Mouse (Mus musculus) hindbrain, postnatal 0 days (tissue): ENCODE results near the gene Nf1. TPM values are rescaled to one million over a fixed set of nuclear protein-coding genes. Genes with fewer than 3 reads are reported as not detected.

ENCODE experiments used
- ATAC-seq: fragments of 200-750 bp; cut with Nextera tagmentation; 2 replicates; pipeline ENCODE4 v1.8.0; 2017; ENCODE audit warnings: mild to moderate bottlenecking, moderate TSS enrichment, moderate library complexity
- DNase-seq: peaks from one replicate; pipeline ENCODE4 v3.0.0-alpha.2; 2015; ENCODE audit warnings: low spot score
- H3K27ac ChIP-seq: fragments of 300-500 bp; sonication (generic); 2 replicates; pipeline ENCODE4 v1.5.1; 2014; ENCODE audit warnings: mild to moderate bottlenecking
- H3K27me3 ChIP-seq: fragments of 300-500 bp; sonication (generic); 2 replicates; pipeline ENCODE4 v1.6.1; 2014; ENCODE audit warnings: low read length, mixed read lengths; ENCODE audit not compliant: insufficient read depth
- H3K36me3 ChIP-seq: fragments of 300-500 bp; sonication (generic); 2 replicates; pipeline ENCODE4 v1.6.1; 2014; ENCODE audit warnings: low read length, mixed read lengths; ENCODE audit not compliant: insufficient read depth
- H3K4me1 ChIP-seq: fragments of 300-500 bp; sonication (generic); 2 replicates; pipeline ENCODE4 v1.6.1; 2014; ENCODE audit warnings: antibody characterized with exemption, low read length, mixed read lengths; ENCODE audit not compliant: insufficient read depth
- H3K4me2 ChIP-seq: fragments of 300-500 bp; sonication (generic); 2 replicates; pipeline ENCODE4 v1.6.1; 2014; ENCODE audit warnings: low read depth, mild to moderate bottlenecking, low read length, moderate library complexity, mixed read lengths
- H3K4me3 ChIP-seq: fragments of 300-500 bp; sonication (generic); 2 replicates; pipeline ENCODE4 v1.5.1; 2014; ENCODE audit warnings: low read length
- H3K9ac ChIP-seq: fragments of 300-500 bp; sonication (generic); replicated peaks from 2 replicates; pipeline ENCODE4 v1.6.1; 2014; ENCODE audit warnings: mild to moderate bottlenecking, low read length, moderate library complexity, mixed read lengths
- H3K9me3 ChIP-seq: fragments of 300-500 bp; sonication (generic); 2 replicates; pipeline ENCODE4 v1.6.1; 2016; ENCODE audit warnings: low read length, mixed read lengths
- CTCF ChIP-seq: IDR thresholded peaks from 2 replicates; pipeline ENCODE4 v1.5.1; 2016; ENCODE audit warnings: antibody characterized with exemption, control low read depth, low read depth
- WGBS: fragments of 180-500 bp; shearing (Covaris S2); extraction: QIAGEN DNeasy Blood & Tissue Kit; methylation state at CpG from one replicate; pipeline ENCODE4 v1.1.7; 2014; 5-methylcytosine and 5-hydroxymethylcytosine counted together
- polyA plus RNA-seq: library from polyadenylated mRNA; unstranded; fragments of >200 nt; fragmentation: Nextera tagmentation; extraction: Ambion mirVana; gene quantifications from 2 replicates; pipeline ENCODE4 v1.2.1, GENCODE M21; 2015
- total RNA-seq: library from RNA; depleted of rRNA; stranded (reverse); fragments of >200 nt; gene quantifications from 2 replicates; pipeline ENCODE4 v1.2.3, GENCODE M21; 2014; rRNA removed

The Nf1 gene
- total and polyA plus RNA-seq, 2 experiments from 2014 or later, result 8.7 to 68.4 TPM

- no peak overlapping the region for H3K9ac ChIP-seq
- no peaks in the 10 kb centered on the region for H3K9me3 ChIP-seq
- H3K4me1 ChIP-seq, result no peaks in the 10 kb centered on the region
- H3K36me3 ChIP-seq, result peaks cover 7% of the 10 kb centered on the region; the same call in 1 of the 2 replicates
- TF ChIP-seq CTCF, result peak; percentile 50
- no peak overlapping the region for H3K4me3 ChIP-seq
- no peak for DNase-seq
- H3K27me3 ChIP-seq, result no peaks in the 10 kb centered on the region
- WGBS, result 70% methylated on average over 3 of the region's 3 CpGs
- ATAC-seq, result no peak
- H3K27ac ChIP-seq, result no peak overlapping the region
- no peak overlapping the region for H3K4me2 ChIP-seq
These were observed 289.2 kb downstream of the Nf1 start for GRCm38 (mm10) chr11:79628716-79629115.

GRCm38 (mm10) chr11:79629752-79630374, 290.4 kb downstream of the Nf1 start:
- Histone ChIP-seq H3K4me3 (no peak overlapping the region), H3K9me3 (no peaks in the 10 kb centered on the region), H3K4me1 (no peaks in the 10 kb centered on the region), H3K4me2 (no peak overlapping the region), H3K27me3 (no peaks in the 10 kb centered on the region), H3K27ac (no peak overlapping the region), H3K9ac (no peak overlapping the region), H3K36me3 (peaks cover 7% of the 10 kb centered on the region; the same call in 1 of the 2 replicates)
- no peak for TF ChIP-seq CTCF
- ATAC-seq, result no peak
- DNase-seq, result no peak
- 80% methylated on average over 7 of the region's 7 CpGs for WGBS

DNA sequence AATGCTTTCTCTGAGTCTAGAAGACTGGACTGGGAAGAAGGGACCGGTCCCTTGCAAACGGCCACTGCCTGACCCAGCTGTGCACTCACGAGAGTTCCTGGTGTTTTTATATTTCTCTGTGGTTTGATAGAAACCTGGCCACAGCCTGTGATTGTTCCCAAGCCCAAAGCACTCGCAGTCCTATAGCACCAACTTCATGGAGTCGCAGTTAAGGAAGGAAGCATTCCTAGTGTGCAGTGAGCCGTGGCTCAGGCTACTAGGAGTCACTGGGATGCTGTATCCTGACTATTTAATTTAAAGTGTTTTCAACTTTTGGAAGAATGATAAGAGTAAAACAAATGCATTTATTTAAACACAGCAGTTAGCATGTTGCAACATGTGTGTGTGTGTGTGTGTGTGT, 291.0 kb downstream of the Nf1 start:
- Histone ChIP-seq H3K27ac (no peak overlapping the region), H3K4me2 (no peak overlapping the region), H3K36me3 (peaks cover 7% of the 10 kb centered on the region; the same call in 1 of the 2 replicates), H3K9me3 (no peaks in the 10 kb centered on the region), H3K27me3 (no peaks in the 10 kb centered on the region), H3K4me3 (no peak overlapping the region), H3K4me1 (no peaks in the 10 kb centered on the region), H3K9ac (no peak overlapping the region)
- DNase-seq (no peak), ATAC-seq (no peak)
- no peak for TF ChIP-seq CTCF
- WGBS, result 40% methylated on average over 6 of the region's 6 CpGs

Other genes starting within 250 kb of the Nf1 start
- gene Ksr1, start 193.3 kb upstream of the Nf1 start, total RNA-seq, result 48.0 and 51.3 TPM in 2 replicates
- 1.9 and 2.5 TPM in 2 replicates for gene Ksr1, start 193.3 kb upstream of the Nf1 start, polyA plus RNA-seq
- gene Wsb1, start 85.0 kb upstream of the Nf1 start, total RNA-seq, result 202 and 216 TPM in 2 replicates
- 202 and 245 TPM in 2 replicates for gene Wsb1, start 85.0 kb upstream of the Nf1 start, polyA plus RNA-seq
- not detected in 2 replicates for gene Gm9964, start 42.8 kb upstream of the Nf1 start, total RNA-seq
- not detected in 2 replicates for gene Gm9964, start 42.8 kb upstream of the Nf1 start, polyA plus RNA-seq
- gene Omg, start 164.4 kb downstream of the Nf1 start, total RNA-seq, result 21.0 and 27.7 TPM in 2 replicates
- 33.2 and 34.8 TPM in 2 replicates for gene Omg, start 164.4 kb downstream of the Nf1 start, polyA plus RNA-seq
- not detected in 2 replicates for gene Evi2b, start 184.1 kb downstream of the Nf1 start, total RNA-seq
- 0.25 and 0.52 TPM in 2 replicates for gene Evi2b, start 184.1 kb downstream of the Nf1 start, polyA plus RNA-seq
- 0.11 and 0.16 TPM in 2 replicates for gene Evi2, start 190.9 kb downstream of the Nf1 start, total RNA-seq
- gene Evi2, start 190.9 kb downstream of the Nf1 start, polyA plus RNA-seq, result 0.21 and 0.54 TPM in 2 replicates
- 2.3 and 3.0 TPM in 2 replicates for gene Evi2a, start 190.9 kb downstream of the Nf1 start, total RNA-seq
- gene Evi2a, start 190.9 kb downstream of the Nf1 start, polyA plus RNA-seq, result 4.5 and 5.9 TPM in 2 replicates